Mouse (Mus musculus): ENCODE results near the gene Ptms.

Ptms gene

DNA sequence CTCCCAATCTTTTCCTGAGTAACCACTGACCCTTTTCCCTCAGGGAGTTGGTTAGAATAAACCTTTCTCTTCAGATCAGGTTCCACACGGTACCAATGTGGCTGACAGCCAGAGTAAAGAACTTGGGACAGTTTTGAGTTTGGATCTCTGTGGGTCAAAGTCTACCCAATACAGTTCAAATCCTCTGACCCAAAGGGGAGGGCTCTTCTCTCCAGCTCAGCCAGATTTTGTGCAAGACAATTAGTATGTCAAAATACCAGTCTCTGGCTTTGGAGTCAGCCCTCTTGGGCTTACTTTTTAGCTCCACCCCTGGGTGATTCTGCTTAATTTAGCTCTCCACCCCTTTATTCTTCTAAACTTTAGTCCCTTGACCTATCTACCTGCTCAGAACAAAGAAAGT lies 10.3 kb upstream of the Ptms start:
- no peak for DNase-seq (ENCODE audit: low spot score)

DNA sequence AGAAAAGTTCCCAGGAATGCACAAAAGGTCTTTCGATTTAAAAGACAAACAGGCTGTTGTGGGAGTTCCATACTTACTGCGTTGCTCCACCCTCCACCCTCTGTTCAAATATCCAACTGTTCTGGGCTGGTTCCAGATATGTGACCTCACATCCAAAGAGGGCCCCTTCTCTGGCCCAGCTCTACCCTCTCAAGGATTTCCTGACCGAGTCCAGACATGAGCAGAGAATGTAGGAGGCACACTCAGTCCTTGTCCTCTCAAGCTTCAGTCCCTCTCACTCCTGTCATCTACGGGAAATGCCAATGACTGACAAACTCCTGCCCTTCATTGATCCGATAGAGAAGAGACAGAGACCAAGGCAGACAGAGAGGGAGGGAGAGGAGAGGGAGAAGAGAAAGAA lies 6.0 kb upstream of the Ptms start:
- DNase-seq (ENCODE audit: low spot score), result no peak

- DNase-seq (ENCODE audit: low spot score), result no peak
Observed at GRCm38 (mm10) chr6:124925173-124925793, 5.4 kb upstream of the Ptms start.

- no peak for DNase-seq (ENCODE audit: low spot score)
Observed at GRCm38 (mm10) chr6:124921539-124921938, 1.6 kb upstream of the Ptms start.

GRCm38 (mm10) chr6:124920318-124921085 lies 599 bp upstream of the Ptms start:
- no peak for DNase-seq (ENCODE audit: low spot score)

GRCm38 (mm10) chr6:124918890-124919627 lies 844 bp downstream of the Ptms start:
- no peak for DNase-seq (ENCODE audit: low spot score)

GRCm38 (mm10) chr6:124918331-124918690 lies 1.6 kb downstream of the Ptms start:
- DNase-seq (ENCODE audit: low spot score), result no peak

GRCm38 (mm10) chr6:124917518-124918330 lies 2.2 kb downstream of the Ptms start:
- peak; percentile 84 for DNase-seq (ENCODE audit: low spot score)

GRCm38 (mm10) chr6:124916695-124917517 lies 3.0 kb downstream of the Ptms start:
- peak; percentile 95 for DNase-seq (ENCODE audit: low spot score)

DNA sequence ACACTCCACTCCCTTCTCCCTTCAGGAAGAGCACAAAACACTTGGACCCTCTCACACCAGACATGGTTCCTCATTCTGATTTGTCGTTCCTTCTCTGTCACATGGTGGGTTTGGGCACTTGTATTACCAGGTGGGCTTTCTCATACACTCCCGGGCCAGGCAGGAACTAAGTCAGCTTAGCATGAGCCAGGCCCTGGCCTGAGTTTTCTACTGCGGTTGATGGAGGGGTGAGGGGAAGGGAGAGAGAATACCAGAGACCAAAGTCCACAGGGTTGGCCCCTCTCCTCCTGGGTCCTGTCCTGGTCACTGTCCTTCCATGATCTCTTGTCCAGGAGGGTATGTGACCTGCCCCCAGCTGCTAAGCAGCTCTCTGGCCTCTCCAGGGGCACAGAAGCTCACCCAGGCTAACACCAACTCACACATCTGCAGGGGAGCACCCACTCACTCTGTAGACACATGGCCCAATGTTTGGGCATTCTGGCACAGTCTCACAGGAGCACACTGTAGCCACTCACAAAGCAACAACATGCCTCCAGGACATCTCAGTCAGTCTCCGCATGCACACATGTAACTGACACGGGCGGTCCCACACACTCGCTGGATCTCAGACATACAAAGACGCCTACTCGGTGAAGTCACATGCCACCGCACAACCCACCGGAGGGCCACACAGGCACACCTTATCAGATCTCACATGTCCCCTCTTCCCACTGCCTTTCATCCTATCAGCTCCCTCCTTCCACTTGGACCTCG lies 3.8 kb downstream of the Ptms start:
- no peak for DNase-seq (ENCODE audit: low spot score)

DNA sequence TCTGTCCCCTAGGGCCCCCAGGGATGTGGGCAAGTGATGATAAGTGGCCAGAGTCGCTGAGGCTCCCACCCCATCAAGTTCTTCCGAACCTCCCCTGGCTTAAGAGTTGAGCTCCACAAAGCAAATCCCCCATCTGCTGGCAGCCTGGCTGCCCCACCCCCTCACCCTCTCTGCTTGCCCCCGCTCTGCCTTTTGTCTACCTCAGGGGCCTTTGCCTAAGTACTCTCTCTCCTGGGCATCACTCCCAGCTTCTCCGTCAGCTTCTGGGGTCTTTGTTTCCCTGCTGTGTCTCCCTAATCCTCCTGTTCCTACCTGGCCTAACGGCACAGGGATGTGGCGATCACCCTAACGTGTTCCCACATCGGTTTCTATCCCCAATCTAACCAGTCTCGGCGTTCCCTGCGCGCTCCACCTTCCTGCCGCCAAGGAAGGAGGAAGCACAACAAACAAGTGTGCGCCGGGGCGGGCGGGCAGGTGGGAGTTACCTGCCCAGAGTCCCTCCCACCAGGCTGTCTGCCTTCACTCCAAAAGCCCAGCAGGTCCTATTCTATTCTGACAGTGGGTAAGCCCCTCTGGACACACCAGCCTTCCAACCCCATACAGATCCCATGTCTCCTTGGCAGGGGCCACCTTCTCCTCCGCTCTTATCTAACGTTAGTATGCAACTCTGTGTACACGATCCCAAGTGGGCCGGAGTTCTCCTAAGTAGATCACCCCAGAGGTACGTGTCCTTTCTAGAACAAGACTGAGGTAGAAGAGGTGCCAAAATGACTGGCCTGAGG lies 4.6 kb downstream of the Ptms start:
- no peak for DNase-seq (ENCODE audit: low spot score)

GRCm38 (mm10) chr6:124914511-124914910 lies 5.4 kb downstream of the Ptms start:
- no peak for DNase-seq (ENCODE audit: low spot score)

- DNase-seq (ENCODE audit: low spot score), result no peak
Observed at GRCm38 (mm10) chr6:124913721-124914285, 6.1 kb downstream of the Ptms start.

GRCm38 (mm10) chr6:124913214-124913613 lies 6.7 kb downstream of the Ptms start:
- DNase-seq (ENCODE audit: low spot score), result no peak

- DNase-seq (ENCODE audit: low spot score), result no peak
Observed at GRCm38 (mm10) chr6:124911533-124912218, 8.2 kb downstream of the Ptms start, which contains the start of gene Lag3. Lag3 (minus strand) TSS chr6:124911705.

DNA sequence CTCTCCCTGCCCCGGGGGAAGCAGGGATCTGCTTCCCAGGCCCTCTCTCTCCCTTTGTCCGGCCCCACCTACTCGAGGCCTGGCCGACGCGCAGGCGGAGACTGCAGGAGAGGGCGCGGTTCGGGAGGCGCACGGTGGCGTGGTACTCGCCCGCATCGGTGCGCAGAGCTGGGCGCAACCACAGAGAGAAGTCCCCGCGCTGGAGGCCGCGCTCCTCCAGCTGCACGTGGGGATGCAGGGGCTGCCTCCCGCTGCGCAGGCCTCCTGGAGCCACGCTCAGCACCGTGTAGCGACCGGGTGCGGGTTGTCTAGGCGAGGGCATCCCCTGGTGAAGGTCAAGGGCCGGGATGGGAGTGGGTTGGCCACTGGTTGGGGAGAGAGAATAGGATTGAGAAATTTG lies 9.9 kb downstream of the Ptms start:
- DNase-seq (ENCODE audit: low spot score), result no peak

DNA sequence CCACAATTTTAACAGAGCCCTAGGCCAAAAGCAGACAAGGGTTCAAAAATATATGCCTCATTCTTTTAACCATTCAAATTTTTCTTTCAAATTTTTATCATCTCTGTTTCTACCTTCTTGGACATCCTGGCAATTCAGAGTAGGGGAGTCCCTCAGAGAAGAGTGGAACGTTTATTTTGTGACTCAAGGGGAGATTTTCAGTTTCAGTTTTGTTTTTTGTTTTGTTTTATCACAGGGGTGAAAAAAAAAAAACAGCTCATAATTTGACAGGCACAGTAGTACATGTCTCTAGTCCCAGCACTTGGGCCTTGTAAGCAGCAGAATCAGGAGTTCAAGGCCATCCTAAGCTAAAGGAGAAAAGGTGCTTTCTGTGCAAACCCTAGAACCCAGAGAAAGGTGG lies 12.1 kb downstream of the Ptms start:
- DNase-seq (ENCODE audit: low spot score), result no peak

DNA sequence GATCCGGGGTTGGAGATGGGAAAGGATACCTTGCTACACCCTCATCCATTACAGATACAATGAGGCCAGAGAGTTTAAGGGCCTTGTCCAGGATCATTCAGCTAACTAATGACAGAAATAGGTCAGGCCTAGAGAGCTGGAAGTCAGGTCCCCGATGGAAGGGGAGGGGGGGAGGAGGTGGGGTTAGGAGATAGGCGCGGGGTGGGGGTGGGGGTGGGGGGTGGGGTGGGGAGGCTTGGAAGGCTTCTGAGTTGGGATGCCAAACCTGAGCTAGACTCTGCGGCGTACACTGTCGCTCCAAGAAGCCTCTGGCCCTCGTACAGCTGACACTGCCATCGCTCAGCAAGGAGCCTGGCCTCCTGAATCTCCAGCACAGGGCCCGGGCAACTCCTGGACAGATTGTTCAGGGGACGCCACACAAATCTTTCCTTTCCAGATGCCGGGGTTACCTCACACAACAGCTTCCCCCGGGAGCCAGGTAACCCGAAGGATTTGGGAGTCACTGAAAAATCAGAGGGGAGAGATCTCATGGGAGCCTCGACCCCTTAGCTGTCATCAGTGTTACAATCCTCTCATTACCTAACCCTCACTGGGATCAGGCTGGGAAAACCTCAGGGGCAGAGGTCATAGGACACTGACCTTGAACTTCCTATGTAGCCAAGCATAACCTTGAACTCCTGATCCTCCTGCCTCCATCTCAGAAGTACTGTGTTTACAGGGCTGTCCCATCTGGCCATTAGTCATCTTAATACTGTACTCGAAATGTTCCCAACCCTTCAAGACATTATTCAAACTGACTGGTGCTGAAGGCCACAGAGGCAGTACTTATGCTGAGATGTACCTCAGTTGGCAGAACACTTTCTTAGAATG lies 14.7 kb downstream of the Ptms start:
- DNase-seq (ENCODE audit: low spot score), result no peak
